Mouse (Mus musculus): Measurements from ENCODE around the gene Vwc2l. TPM values are rescaled to one million over a fixed set of nuclear protein-coding genes. Genes with fewer than 3 reads are reported as not detected.

Gene Vwc2l
- 2.1 and 2.4 TPM in 2 replicates for polyA plus RNA-seq (2012; rRNA removed)

- peak in 1 of 2 experiments; percentile 60 for DNase-seq (ENCODE audit: extremely low spot score in 1 of 2, low spot score in 1 of 2)
These were observed at the start of gene Vwc2l for GRCm38 (mm10) chr1:70725655-70726066. Vwc2l (plus strand) TSS chr1:70725715.

GRCm38 (mm10) chr1:70692529-70692928 lies 33.0 kb upstream of the Vwc2l start:
- DNase-seq (ENCODE audit: extremely low spot score in 1 of 2, low spot score in 1 of 2) = no peak

DNA sequence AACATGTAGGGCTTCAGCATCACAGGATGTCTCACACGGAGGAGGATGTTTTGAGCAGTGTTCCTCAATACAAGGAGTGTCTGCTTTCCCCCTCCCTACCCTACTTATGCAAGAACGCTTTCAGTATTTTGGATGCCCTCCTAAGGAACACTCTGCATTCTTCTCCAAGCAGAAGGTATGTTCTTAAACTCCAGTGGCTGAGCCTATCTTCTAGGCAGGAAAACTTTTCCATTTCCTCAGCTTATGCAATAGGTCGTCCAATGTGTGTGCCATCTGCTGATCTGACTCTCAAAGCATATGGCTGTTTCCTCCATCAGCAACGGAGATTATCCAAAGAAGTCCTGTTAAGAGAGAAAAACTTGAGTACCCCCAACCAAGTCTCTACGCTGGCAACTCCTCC lies 25.2 kb upstream of the Vwc2l start:
- peak in 1 of 2 experiments; percentile 11 for DNase-seq (ENCODE audit: extremely low spot score in 1 of 2, low spot score in 1 of 2)

GRCm38 (mm10) chr1:70703934-70704333 lies 21.6 kb upstream of the Vwc2l start:
- no peak for DNase-seq (ENCODE audit: extremely low spot score in 1 of 2, low spot score in 1 of 2)

DNA sequence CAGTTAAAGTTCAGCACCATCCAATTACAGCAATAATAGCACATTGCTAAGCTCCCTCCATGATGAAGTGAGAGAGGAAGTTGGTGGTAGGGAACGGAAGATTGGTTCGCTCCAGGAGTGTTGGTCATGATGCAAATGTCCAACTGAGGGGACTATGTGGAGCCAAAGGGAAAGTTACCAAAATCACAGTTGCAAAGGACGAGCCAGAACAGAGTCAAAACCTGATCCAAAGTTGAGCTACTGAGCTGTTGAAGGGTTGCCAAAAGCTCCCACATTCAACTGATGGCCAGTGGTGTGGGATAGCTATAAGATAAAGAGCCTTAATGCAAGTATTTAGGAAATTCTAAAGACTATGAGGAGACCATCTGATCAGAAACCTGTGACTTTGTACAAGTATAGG lies 19.7 kb upstream of the Vwc2l start:
- no peak for DNase-seq (ENCODE audit: extremely low spot score in 1 of 2, low spot score in 1 of 2)

DNA sequence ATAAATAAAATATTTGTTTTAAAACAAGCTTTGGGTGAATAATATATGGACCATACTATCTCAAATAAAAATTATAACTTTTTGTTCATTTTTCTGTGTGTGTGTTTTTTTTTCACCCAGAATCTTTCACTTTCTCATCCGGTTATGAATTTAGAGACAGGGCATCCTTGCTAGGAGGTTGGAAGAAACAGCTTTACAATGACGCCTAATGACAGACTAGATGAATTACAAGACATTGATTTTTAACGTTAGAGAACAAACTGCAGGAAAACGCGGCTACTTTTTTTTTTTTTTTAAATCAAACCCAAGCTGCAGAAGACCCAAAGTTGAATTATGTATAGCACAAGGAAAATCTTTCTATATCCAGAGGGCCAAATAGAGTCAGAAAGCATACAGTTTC lies 470 bp upstream of the Vwc2l start:
- DNase-seq (ENCODE audit: extremely low spot score in 1 of 2, low spot score in 1 of 2) = peak in 1 of 2 experiments; percentile 8

DNA sequence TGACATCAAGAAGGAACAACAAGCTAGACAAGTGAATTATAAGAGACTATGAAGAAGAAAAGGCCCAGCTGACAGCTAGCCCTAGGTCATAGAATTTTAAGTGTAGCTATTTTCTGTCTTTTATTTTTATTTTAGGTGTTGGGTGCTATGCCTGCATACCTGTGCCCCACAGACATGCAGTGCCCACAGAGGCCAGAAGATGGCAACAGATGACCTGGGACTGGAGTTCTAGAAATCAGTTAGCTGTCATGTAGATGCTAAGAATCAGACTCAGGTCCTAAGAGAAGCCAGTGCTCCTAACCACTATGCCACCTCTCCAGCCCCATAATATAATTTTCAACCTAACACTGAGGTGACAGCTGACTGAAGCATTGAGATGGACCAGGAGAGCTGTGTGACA lies 61.6 kb downstream of the Vwc2l start:
- DNase-seq (ENCODE audit: extremely low spot score in 1 of 2, low spot score in 1 of 2) = no peak

DNA sequence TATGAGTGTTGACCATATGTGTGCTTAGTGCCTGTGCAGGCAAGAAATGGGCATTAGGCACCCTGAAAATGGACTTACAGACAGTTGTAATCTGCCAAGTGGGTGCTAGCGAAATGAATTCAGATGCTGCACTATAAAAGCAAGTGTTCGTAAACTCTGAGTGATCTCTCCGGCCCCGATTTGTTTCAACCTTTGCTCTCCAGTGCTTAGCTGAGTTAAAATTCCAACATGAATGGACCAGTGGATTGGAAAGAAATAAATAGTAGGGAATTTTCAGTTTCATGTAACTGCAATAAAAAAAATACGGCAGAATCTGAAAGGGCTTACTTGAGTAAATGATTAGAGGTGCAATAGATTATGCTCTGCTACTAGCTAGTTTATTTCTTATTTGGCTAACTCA lies 66.1 kb downstream of the Vwc2l start:
- no peak for DNase-seq (ENCODE audit: extremely low spot score in 1 of 2, low spot score in 1 of 2)

- peak in 1 of 2 experiments; percentile 17 for DNase-seq (ENCODE audit: extremely low spot score in 1 of 2, low spot score in 1 of 2)
These were observed 69.6 kb downstream of the Vwc2l start for GRCm38 (mm10) chr1:70795094-70795493.

DNA sequence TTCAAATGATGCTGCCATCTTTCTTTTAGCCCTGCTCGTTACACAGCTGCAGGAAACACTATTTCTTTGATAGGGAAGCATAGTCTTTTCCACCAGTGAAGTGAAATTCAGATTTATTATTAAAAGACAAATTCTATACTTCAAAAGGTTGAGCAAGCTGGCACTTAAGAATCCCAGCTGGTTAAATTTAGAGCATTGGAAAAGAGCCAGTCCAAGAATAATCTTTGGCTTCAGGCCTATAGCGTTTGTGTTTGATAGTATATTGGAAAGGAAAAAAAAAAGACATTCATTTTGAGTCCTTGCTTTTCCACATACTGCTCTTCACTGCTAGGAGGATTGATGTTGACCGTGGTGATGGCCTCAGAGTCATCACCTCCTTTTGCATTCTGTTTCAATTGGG lies 77.9 kb downstream of the Vwc2l start:
- peak in 1 of 2 experiments; percentile 26 for DNase-seq (ENCODE audit: extremely low spot score in 1 of 2, low spot score in 1 of 2)

DNA sequence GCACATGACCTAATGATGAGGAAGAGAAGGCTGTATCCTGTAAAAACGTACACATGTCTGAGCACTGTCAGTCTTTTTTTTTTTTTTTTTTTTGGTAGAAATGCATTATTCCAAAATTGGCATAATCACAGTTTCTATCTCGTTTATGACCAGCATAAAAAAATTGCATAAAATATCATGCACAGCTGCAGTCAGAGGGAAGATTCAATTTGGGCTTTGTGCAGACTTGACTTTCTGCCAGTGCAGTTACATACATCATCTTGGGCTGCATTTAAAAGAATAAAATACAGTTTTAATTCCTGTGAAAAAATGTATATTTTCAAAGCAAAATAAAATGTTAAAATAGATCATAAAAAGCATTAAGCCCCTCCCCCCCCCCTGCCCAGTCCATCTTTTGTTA lies 97.6 kb downstream of the Vwc2l start:
- no peak for DNase-seq (ENCODE audit: extremely low spot score in 1 of 2, low spot score in 1 of 2)

- DNase-seq (ENCODE audit: extremely low spot score in 1 of 2, low spot score in 1 of 2) = no peak
These were observed 107.7 kb downstream of the Vwc2l start for GRCm38 (mm10) chr1:70833262-70833661.

DNA sequence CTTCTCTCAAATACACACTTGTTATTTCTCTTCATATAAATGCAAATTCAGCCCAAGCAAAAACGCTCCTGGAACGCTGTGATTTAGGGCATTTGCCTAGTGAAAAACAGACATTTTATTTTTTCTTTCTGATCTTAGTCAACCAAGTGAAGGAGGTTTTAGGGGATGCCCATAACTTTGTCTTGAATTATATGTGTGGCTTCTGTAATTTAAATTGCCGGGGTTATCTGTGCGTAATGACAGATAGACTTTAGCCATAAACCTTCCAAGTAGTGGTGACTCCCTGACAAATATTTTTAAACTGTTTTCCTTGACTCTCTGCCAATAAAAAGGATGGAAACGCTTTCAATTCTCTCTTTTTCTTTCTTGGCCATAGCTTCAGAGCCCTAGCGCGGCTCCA lies 116.7 kb downstream of the Vwc2l start:
- no peak for DNase-seq (ENCODE audit: extremely low spot score in 1 of 2, low spot score in 1 of 2)

- DNase-seq (ENCODE audit: extremely low spot score in 1 of 2, low spot score in 1 of 2) = no peak
These were observed 119.8 kb downstream of the Vwc2l start for GRCm38 (mm10) chr1:70845276-70845675.

GRCm38 (mm10) chr1:70851633-70852390 lies 126.3 kb downstream of the Vwc2l start:
- DNase-seq (ENCODE audit: extremely low spot score in 1 of 2, low spot score in 1 of 2) = peak in 1 of 2 experiments; percentile 22

GRCm38 (mm10) chr1:70853446-70853845 lies 127.9 kb downstream of the Vwc2l start:
- no peak for DNase-seq (ENCODE audit: extremely low spot score in 1 of 2, low spot score in 1 of 2)

GRCm38 (mm10) chr1:70855912-70856311 lies 130.4 kb downstream of the Vwc2l start:
- DNase-seq (ENCODE audit: extremely low spot score in 1 of 2, low spot score in 1 of 2) = no peak

DNA sequence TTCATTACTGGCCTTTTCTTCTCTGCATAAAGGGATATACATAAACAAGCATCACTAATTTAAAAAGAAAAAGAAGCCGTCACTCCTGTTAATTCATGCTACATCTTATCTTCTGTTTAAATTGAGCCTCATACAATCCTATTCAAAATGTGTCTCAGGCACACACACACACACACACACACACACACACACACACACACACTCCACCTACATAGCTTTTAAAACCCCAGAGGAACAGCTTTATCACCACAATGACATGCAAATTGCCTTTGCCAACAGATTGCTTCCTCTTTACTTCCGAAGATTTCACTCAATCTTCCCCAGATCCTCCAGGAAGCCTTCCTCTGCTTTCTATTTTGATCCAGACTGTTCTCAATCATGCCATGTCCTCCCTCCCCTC lies 136.2 kb downstream of the Vwc2l start:
- peak in 1 of 2 experiments; percentile 49 for DNase-seq (ENCODE audit: extremely low spot score in 1 of 2, low spot score in 1 of 2)

DNA sequence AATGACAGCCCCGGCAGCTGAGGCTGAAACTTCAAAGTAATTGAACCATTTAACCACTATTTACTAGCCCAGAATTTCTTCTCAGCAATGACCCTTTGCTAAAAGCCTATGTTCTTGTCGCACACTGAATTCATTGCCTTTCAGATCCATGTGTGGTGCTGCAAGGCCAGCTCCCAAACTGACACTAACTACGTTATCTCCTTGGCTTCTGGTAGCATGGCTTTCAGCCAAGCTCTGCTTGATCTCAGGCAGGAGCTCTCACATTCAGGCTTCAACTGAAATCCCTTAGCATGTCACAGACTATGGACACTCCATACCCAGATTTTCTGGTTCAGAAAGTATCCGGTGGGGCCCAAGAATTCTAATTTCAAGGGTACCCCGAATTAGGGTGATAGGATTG lies 140.6 kb downstream of the Vwc2l start:
- no peak for DNase-seq (ENCODE audit: extremely low spot score in 1 of 2, low spot score in 1 of 2)

DNA sequence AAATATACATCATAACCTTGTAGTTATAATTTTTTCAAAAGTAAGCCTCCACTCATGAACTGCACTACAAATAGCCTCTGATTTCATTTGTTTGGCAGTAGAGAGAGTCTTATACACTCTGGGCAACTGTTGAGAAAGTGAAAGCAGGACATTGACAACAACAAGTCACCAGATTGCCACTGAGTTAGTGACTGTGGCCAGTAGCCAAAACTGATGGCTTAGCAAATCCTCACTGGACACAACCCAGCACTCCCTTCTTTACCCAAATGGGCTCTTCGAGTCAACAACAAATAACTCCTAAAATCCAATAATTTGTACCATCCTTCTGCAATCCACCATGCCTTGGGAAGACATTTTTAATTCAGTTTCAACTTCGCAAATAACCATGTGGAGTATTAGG lies 155.0 kb downstream of the Vwc2l start:
- DNase-seq (ENCODE audit: extremely low spot score in 1 of 2, low spot score in 1 of 2) = no peak

GRCm38 (mm10) chr1:70881269-70881668 lies 155.8 kb downstream of the Vwc2l start:
- DNase-seq (ENCODE audit: extremely low spot score in 1 of 2, low spot score in 1 of 2) = no peak

GRCm38 (mm10) chr1:70884156-70884555 lies 158.6 kb downstream of the Vwc2l start:
- peak in 1 of 2 experiments; percentile 12 for DNase-seq (ENCODE audit: extremely low spot score in 1 of 2, low spot score in 1 of 2)

GRCm38 (mm10) chr1:70902311-70902710 lies 176.8 kb downstream of the Vwc2l start:
- no peak for DNase-seq (ENCODE audit: extremely low spot score in 1 of 2, low spot score in 1 of 2)

All from frontal cortex, adult 2 months (tissue).